ENCODE assay signal across 27 mouse cellular contexts in the genomic region with DNA sequence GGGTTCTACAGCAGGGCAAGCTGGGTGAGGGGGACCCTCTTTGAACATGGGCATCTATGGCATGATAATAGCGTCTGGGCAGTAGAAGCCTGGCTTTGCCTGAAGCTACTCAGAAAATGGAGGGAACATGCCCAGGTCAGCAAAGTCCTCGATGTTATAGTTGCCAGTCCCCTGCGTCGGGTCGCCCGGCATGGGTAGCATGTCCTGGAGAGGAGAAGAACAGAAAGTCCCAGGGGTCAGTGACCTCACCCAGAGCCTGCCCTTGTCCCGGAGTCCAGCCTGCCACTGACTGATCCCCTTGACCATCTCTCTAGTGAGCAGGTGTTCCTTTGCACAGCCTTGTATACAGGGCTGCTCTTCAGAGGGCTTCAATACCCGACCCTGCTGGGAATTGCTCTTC.
A peak's percentile ranks its signal among the peaks of the same experiment; 100 is the strongest.
DNase-seq lines count a peak whose midpoint lies in the region; ATAC-seq lines count a peak whose summit lies in the region.
"Had no signal": no experiment of that assay in that cellular context is flagged by ENCODE, and none has a peak within 500 bp of the region (broad histone marks: within the 10 kb centered on the region; RNA-seq: fewer than 3 reads in every experiment).

No protein-coding gene starts in this region.

- no peak overlapping the region for H3K9ac ChIP-seq in kidney, embryonic 15.5 days
- H3K9ac ChIP-seq: embryonic facial prominence, embryonic 13.5 days; forebrain, embryonic 13.5 days; hindbrain, embryonic 15.5 days had no signal

- 0 out of 2 replicates have a peak overlapping the region, but pooled peaks have one; percentile 4 for H3K27ac ChIP-seq in kidney, embryonic 15.5 days
- H3K27ac ChIP-seq in forebrain, embryonic 10.5 days, result no peak overlapping the region
- H3K27ac ChIP-seq: embryonic facial prominence, embryonic 10.5 days; embryonic facial prominence, embryonic 13.5 days; forebrain, embryonic 13.5 days; hindbrain, embryonic 15.5 days had no signal

- no peak overlapping the region for H3K4me3 ChIP-seq in kidney, embryonic 15.5 days (replicated peaks)
- H3K4me3 ChIP-seq in forebrain, embryonic 10.5 days, result no peak overlapping the region
- H3K4me3 ChIP-seq: embryonic facial prominence, embryonic 10.5 days; embryonic facial prominence, embryonic 13.5 days; erythroblast, embryonic 14.5 days; forebrain, embryonic 13.5 days; hindbrain, embryonic 10.5 days; hindbrain, embryonic 15.5 days had no signal

- no peaks in the 10 kb centered on the region for H3K9me3 ChIP-seq in kidney, embryonic 15.5 days (replicated peaks)
- no peaks in the 10 kb centered on the region for H3K9me3 ChIP-seq in forebrain, embryonic 10.5 days
- H3K9me3 ChIP-seq: embryonic facial prominence, embryonic 10.5 days; embryonic facial prominence, embryonic 13.5 days; forebrain, embryonic 13.5 days; hindbrain, embryonic 10.5 days; hindbrain, embryonic 15.5 days had no signal

- H3K4me2 ChIP-seq in kidney, embryonic 15.5 days, result no peak overlapping the region
- H3K4me2 ChIP-seq: embryonic facial prominence, embryonic 13.5 days; forebrain, embryonic 13.5 days; heart, embryonic 11.5 days; hindbrain, embryonic 15.5 days had no signal

- 85% methylated on average over 8 of the region's 8 CpGs for WGBS in kidney, embryonic 15.5 days
- 88% methylated on average over 8 of the region's 8 CpGs for WGBS in forebrain, embryonic 10.5 days

- DNase-seq in kidney, adult 11 months, result peak; percentile 31
- DNase-seq in kidney, postnatal 10 days, result no peak
- DNase-seq in kidney, adult 9 months, result peak; percentile 59
- peak; percentile 48 for DNase-seq in kidney, postnatal 14 days
- DNase-seq in forebrain, embryonic 10.5 days (ENCODE audit: extremely low spot score, low spot score), result no peak
- no peak for DNase-seq in layer of hippocampus, postnatal 25 days (ENCODE audit: extremely low spot score in 1 of 2, low spot score in 1 of 2)
- DNase-seq in cerebellum, adult 9-11 months, result no peak
- DNase-seq: adrenal gland, adult 2 months; adrenal gland, postnatal 14 days; cerebellum, adult 11 months; cerebellum, adult 2 months; cerebellum, postnatal 10 days; cerebellum, postnatal 36 days; embryo, embryonic 11 days; gastrocnemius, postnatal 10 days; gastrocnemius, postnatal 36 days; heart, postnatal 36 days had no signal

- no peaks in the 10 kb centered on the region for H3K36me3 ChIP-seq in kidney, embryonic 15.5 days
- H3K36me3 ChIP-seq in forebrain, embryonic 10.5 days (replicated peaks), result peaks cover 67% of the 10 kb centered on the region

- ATAC-seq in kidney, embryonic 15.5 days (replicated peaks; ENCODE audit: low FRiP score), result no peak
- ATAC-seq: CD4-positive, CD25-positive, alpha-beta regulatory T cell, adult 4 months; forebrain, embryonic 13.5 days; forebrain, embryonic 16.5 days had no signal

- peaks cover 20% of the 10 kb centered on the region for H3K4me1 ChIP-seq in kidney, embryonic 15.5 days
- H3K4me1 ChIP-seq in forebrain, embryonic 10.5 days, result peaks cover 11% of the 10 kb centered on the region
- H3K4me1 ChIP-seq: embryonic facial prominence, embryonic 13.5 days; forebrain, embryonic 13.5 days; hindbrain, embryonic 15.5 days had no signal

- H3K27me3 ChIP-seq in kidney, embryonic 15.5 days, result no peaks in the 10 kb centered on the region
- H3K27me3 ChIP-seq in forebrain, embryonic 10.5 days (ENCODE audit: poor library complexity, severe bottlenecking), result no peaks in the 10 kb centered on the region
- H3K27me3 ChIP-seq: embryonic facial prominence, embryonic 13.5 days; forebrain, embryonic 13.5 days; hindbrain, embryonic 15.5 days had no signal

Comparison
In these comparisons a context has a peak if more than half of its experiments do, and no peak if none do; other contexts are left out.
1. DNase-seq: peak in kidney, adult 11 months (single experiment), kidney, adult 9 months (single experiment) and kidney, postnatal 14 days (single experiment); none in kidney, postnatal 10 days (single experiment), forebrain, embryonic 10.5 days (single experiment), layer of hippocampus, postnatal 25 days (0 of 2) and cerebellum, adult 9-11 months (single experiment).